Mouse (Mus musculus) liver, postnatal 0 days (tissue): Measurements from ENCODE around the gene Aspm. TPM values are rescaled to one million over a fixed set of nuclear protein-coding genes. Genes with fewer than 3 reads are reported as not detected.
A peak's percentile ranks its signal among the peaks of the same experiment; 100 is the strongest.
"Not testable (repeated sequence)": the region's sequence is repeated elsewhere in the genome, so short reads cannot be mapped to it uniquely, and the experiment has no call there.

Source experiments
- ATAC-seq: fragments of 200-750 bp; cut with Nextera tagmentation; 2 replicates; pipeline ENCODE4 v1.8.0; 2017; ENCODE audit warnings: mild to moderate bottlenecking, moderate library complexity
- DNase-seq: peaks from one replicate; pipeline ENCODE4 v3.0.0-alpha.2; 2016
- H3K27ac ChIP-seq: fragments of 300-500 bp; sonication (generic); 2 replicates; pipeline ENCODE4 v1.5.1; 2014; ENCODE audit warnings: antibody characterized with exemption, moderate library complexity, mild to moderate bottlenecking, low read depth
- H3K27me3 ChIP-seq: fragments of 300-500 bp; sonication (generic); 2 replicates; pipeline ENCODE4 v1.6.1; 2014; ENCODE audit warnings: low read length, control low read depth, mixed read lengths; ENCODE audit not compliant: insufficient read depth
- H3K36me3 ChIP-seq: fragments of 300-500 bp; sonication (generic); replicated peaks from 2 replicates; pipeline ENCODE4 v1.6.1; 2014; ENCODE audit warnings: mild to moderate bottlenecking, control low read depth, low read length, moderate library complexity, mixed read lengths; ENCODE audit not compliant: insufficient read depth
- H3K4me1 ChIP-seq: fragments of 300-500 bp; sonication (generic); 2 replicates; pipeline ENCODE4 v1.6.1; 2014; ENCODE audit warnings: antibody characterized with exemption, mild to moderate bottlenecking, control low read depth; ENCODE audit not compliant: insufficient read depth
- H3K4me2 ChIP-seq: fragments of 300-500 bp; sonication (generic); 2 replicates; pipeline ENCODE4 v1.6.1; 2014; ENCODE audit warnings: low read depth, mild to moderate bottlenecking, low read length, moderate library complexity, mixed read lengths
- H3K4me3 ChIP-seq: fragments of 300-500 bp; sonication (generic); 2 replicates; pipeline ENCODE4 v1.5.1; 2014; ENCODE audit warnings: low read depth, low read length
- H3K9ac ChIP-seq: fragments of 300-500 bp; sonication (generic); replicated peaks from 2 replicates; pipeline ENCODE4 v1.6.1; 2014; ENCODE audit warnings: mild to moderate bottlenecking, moderate library complexity
- H3K9me3 ChIP-seq: fragments of 300-500 bp; sonication (generic); 2 replicates; pipeline ENCODE4 v1.6.1; 2016; ENCODE audit warnings: mild to moderate bottlenecking, control low read depth, low read length, mixed read lengths
- CTCF ChIP-seq: sonication (generic); IDR thresholded peaks from 2 replicates; pipeline ENCODE4 v1.5.1; 2016; ENCODE audit warnings: antibody characterized with exemption, low read depth
- EP300 ChIP-seq: IDR thresholded peaks from 2 replicates; pipeline ENCODE4 v1.6.1; 2016; ENCODE audit warnings: antibody characterized with exemption, low read depth, mild to moderate bottlenecking
- WGBS: fragments of 180-500 bp; shearing (Covaris S2); extraction: QIAGEN DNeasy Blood & Tissue Kit; methylation state at CpG from one replicate; pipeline ENCODE4 v1.1.7; 2014; ENCODE audit not compliant: insufficient replicate concordance; 5-methylcytosine and 5-hydroxymethylcytosine counted together
- polyA plus RNA-seq: library from polyadenylated mRNA; unstranded; fragments of >200 nt; fragmentation: Nextera tagmentation; extraction: Ambion mirVana; gene quantifications from 2 replicates; pipeline ENCODE4 v1.2.1, GENCODE M21; 2015

Gene Aspm
- polyA plus RNA-seq, result 4.6 and 5.3 TPM in 2 replicates

GRCm38 (mm10) chr1:139454340-139455225, at the start of gene Aspm:
Aspm (plus strand) TSS chr1:139454772.
- peak within 1 kb of the TSS; percentile 62 for H3K27ac ChIP-seq
- TF ChIP-seq CTCF (no peak), EP300 (no peak)
- peak within 1 kb of the TSS; percentile 74 for H3K4me3 ChIP-seq
- under 1% methylated on average over 65 of the region's 65 CpGs for WGBS
- H3K27me3 ChIP-seq, result no peaks in the 10 kb centered on the region
- DNase-seq, result peak; percentile 92
- H3K9ac ChIP-seq, result peak within 1 kb of the TSS; percentile 80
- peak; percentile 98 for ATAC-seq
- H3K4me2 ChIP-seq, result peak within 1 kb of the TSS; percentile 82
- peaks cover 4% of the 10 kb centered on the region for H3K4me1 ChIP-seq
- no peaks in the 10 kb centered on the region for H3K9me3 ChIP-seq
- H3K36me3 ChIP-seq, result peaks cover 21% of the 10 kb centered on the region

- Histone ChIP-seq H3K4me2 (no peak overlapping the region), H3K9me3 (no peaks in the 10 kb centered on the region; the same call in 1 of the 2 replicates), H3K27ac (no peak overlapping the region), H3K36me3 (no peaks in the 10 kb centered on the region), H3K4me3 (no peak overlapping the region), H3K27me3 (no peaks in the 10 kb centered on the region), H3K4me1 (no peaks in the 10 kb centered on the region), H3K9ac (no peak overlapping the region)
- DNase-seq, result no peak
- TF ChIP-seq EP300, result no peak
- no peak for TF ChIP-seq CTCF
- ATAC-seq, result no peak
Measured at GRCm38 (mm10) chr1:139405766-139406165, 48.8 kb upstream of the Aspm start.

- WGBS, result 56% methylated on average over 5 of the region's 5 CpGs
- Histone ChIP-seq H3K9ac (no peak overlapping the region), H3K4me1 (no peaks in the 10 kb centered on the region), H3K4me2 (no peak overlapping the region), H3K27me3 (no peaks in the 10 kb centered on the region), H3K36me3 (no peaks in the 10 kb centered on the region), H3K4me3 (no peak overlapping the region), H3K27ac (no peak overlapping the region), H3K9me3 (no peaks in the 10 kb centered on the region; the same call in 1 of the 2 replicates)
- DNase-seq, result no peak
- TF ChIP-seq EP300 (no peak), CTCF (peak; percentile 22; the same call in 1 of the 2 replicates)
- no peak for ATAC-seq
Measured at GRCm38 (mm10) chr1:139407701-139408100, 46.9 kb upstream of the Aspm start.

GRCm38 (mm10) chr1:139412365-139412764, 42.2 kb upstream of the Aspm start:
- H3K4me3 ChIP-seq, H3K27me3 ChIP-seq, H3K9me3 ChIP-seq, DNase-seq, H3K9ac ChIP-seq, H3K36me3 ChIP-seq, ATAC-seq, H3K4me2 ChIP-seq, H3K4me1 ChIP-seq, H3K27ac ChIP-seq: not testable (repeated sequence)
- 81% methylated on average over 2 of the region's 2 CpGs for WGBS

- no peaks in the 10 kb centered on the region for H3K36me3 ChIP-seq
- H3K4me2 ChIP-seq, result no peak overlapping the region
- DNase-seq (no peak), ATAC-seq (no peak; the same call in 1 of the 2 replicates)
- H3K4me3 ChIP-seq, result no peak overlapping the region
- no peaks in the 10 kb centered on the region for H3K4me1 ChIP-seq
- H3K9ac ChIP-seq, result no peak overlapping the region
- no peaks in the 10 kb centered on the region; the same call in 1 of the 2 replicates for H3K9me3 ChIP-seq
- H3K27ac ChIP-seq, result no peak overlapping the region
- 47% methylated on average over 3 of the region's 3 CpGs for WGBS
- no peaks in the 10 kb centered on the region for H3K27me3 ChIP-seq
- TF ChIP-seq EP300, result no peak
- TF ChIP-seq CTCF, result no peak
Measured at GRCm38 (mm10) chr1:139413465-139413864, 41.1 kb upstream of the Aspm start.

- Histone ChIP-seq H3K9ac (peak overlapping the region; percentile 96), H3K27ac (peak overlapping the region; percentile 89), H3K27me3 (no peaks in the 10 kb centered on the region), H3K9me3 (no peaks in the 10 kb centered on the region), H3K4me3 (peak overlapping the region; percentile 90), H3K4me1 (peaks cover 33% of the 10 kb centered on the region), H3K36me3 (no peaks in the 10 kb centered on the region; the same call in 1 of the 2 replicates), H3K4me2 (peak overlapping the region; percentile 94)
- 3% methylated on average over 8 of the region's 8 CpGs for WGBS
- ATAC-seq, result peak; percentile 20
- TF ChIP-seq EP300 (no peak), CTCF (no peak)
- DNase-seq, result no peak
Measured at GRCm38 (mm10) chr1:139421521-139421874, 33.1 kb upstream of the Aspm start.
